Mouse (Mus musculus): Measurements from ENCODE around the gene Rbm3.

- TF ChIP-seq POLR2A (IDR thresholded peaks at IDR 0.05; ENCODE audit: borderline replicate concordance, insufficient read depth, low read length): no peak
- TF ChIP-seq CTCF (IDR thresholded peaks at IDR 0.05; ENCODE audit: borderline replicate concordance, insufficient read depth, low read depth, low read length): no peak
Observed at GRCm38 (mm10) chrX:8178871-8179270, 33.2 kb upstream of the Rbm3 start.
